Mouse (Mus musculus): ENCODE results near the gene Aldh16a1.
"Not testable (repeated sequence)": the region's sequence is repeated elsewhere in the genome, so short reads cannot be mapped to it uniquely, and the experiment has no call there.

Gene Aldh16a1

DNA sequence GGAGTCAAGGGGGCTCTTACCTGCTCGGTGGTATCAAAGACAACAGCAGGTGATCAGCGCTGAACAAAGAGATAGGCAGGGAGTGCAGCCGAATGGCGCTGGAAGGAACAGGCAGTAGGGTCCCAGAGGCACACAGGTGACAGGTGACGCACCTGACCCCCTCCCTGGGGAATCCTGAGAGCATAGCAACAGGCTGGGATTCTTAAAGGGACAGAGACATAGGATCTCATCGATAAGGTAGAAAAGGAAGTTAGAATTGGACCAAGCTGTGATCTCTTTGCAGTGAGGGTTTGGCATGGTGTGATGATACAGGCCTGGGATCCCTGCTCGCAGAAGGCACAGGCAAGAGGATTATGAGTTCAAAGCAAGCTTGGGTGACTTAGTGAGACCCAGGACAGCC lies 25.1 kb upstream of the Aldh16a1 start, which contains the start of gene Gfy:
TSS of gene Gfy (minus strand) at position 101 of the 400 bp plus-strand sequence.
- no peak for DNase-seq (ENCODE audit: low spot score in 2 of 2)

GRCm38 (mm10) chr7:45178550-45178949 lies 24.2 kb upstream of the Aldh16a1 start:
- DNase-seq (ENCODE audit: low spot score in 2 of 2) = no peak

GRCm38 (mm10) chr7:45176356-45176755 lies 22.0 kb upstream of the Aldh16a1 start:
- DNase-seq (ENCODE audit: low spot score in 2 of 2) = no peak

GRCm38 (mm10) chr7:45175929-45176328 lies 21.5 kb upstream of the Aldh16a1 start:
- DNase-seq (ENCODE audit: low spot score in 2 of 2) = no peak

DNA sequence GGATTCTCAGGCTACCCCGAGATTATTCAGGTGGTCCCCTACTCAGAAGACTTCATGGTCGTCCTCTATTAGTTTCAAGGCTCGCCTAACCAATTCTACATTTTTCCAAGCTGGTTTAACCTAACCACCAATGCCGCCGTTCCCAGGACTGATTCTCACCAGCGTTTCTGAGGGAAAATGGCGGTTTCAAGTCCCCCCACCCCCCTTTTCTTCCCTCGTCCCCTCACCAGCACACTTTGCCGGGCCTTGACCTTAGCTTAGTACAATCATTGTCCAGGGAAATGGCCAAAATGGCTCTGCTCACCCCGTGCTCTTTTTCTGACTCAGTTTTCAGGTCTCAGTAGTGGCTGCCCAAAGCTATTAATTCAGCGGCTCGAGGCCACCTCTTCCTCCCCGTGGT lies 21.0 kb upstream of the Aldh16a1 start:
- no peak for DNase-seq (ENCODE audit: low spot score in 2 of 2)

- no peak for DNase-seq (ENCODE audit: low spot score in 2 of 2)
Observed at GRCm38 (mm10) chr7:45174567-45175280, 20.3 kb upstream of the Aldh16a1 start.

GRCm38 (mm10) chr7:45173772-45174171 lies 19.4 kb upstream of the Aldh16a1 start:
- not testable (repeated sequence) for DNase-seq (ENCODE audit: low spot score in 2 of 2)

DNA sequence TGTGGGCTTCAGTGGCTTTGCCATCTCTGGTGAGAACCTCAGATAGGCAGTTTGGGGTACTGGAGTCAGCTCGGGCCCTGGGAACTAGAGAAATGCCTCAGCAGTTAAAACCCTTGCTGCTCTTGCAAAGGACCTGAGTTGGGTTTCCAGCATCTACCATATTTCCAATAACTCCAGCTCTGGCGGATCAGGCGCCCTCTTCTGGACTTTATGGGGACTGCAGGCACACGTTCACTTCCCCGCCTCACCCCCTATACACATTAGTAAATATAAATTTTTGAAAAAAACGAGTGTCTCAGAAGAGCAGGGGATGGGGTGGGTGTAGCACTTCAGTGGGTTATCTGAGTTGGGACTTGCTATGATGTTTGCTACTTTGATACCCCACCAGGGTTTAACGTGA lies 18.6 kb upstream of the Aldh16a1 start:
- no peak for DNase-seq (ENCODE audit: low spot score in 2 of 2)

- DNase-seq (ENCODE audit: low spot score in 2 of 2) = no peak
Observed at GRCm38 (mm10) chr7:45169495-45169894, 15.1 kb upstream of the Aldh16a1 start.

- DNase-seq (ENCODE audit: low spot score in 2 of 2) = no peak
Observed at GRCm38 (mm10) chr7:45168656-45169055, 14.3 kb upstream of the Aldh16a1 start.

DNA sequence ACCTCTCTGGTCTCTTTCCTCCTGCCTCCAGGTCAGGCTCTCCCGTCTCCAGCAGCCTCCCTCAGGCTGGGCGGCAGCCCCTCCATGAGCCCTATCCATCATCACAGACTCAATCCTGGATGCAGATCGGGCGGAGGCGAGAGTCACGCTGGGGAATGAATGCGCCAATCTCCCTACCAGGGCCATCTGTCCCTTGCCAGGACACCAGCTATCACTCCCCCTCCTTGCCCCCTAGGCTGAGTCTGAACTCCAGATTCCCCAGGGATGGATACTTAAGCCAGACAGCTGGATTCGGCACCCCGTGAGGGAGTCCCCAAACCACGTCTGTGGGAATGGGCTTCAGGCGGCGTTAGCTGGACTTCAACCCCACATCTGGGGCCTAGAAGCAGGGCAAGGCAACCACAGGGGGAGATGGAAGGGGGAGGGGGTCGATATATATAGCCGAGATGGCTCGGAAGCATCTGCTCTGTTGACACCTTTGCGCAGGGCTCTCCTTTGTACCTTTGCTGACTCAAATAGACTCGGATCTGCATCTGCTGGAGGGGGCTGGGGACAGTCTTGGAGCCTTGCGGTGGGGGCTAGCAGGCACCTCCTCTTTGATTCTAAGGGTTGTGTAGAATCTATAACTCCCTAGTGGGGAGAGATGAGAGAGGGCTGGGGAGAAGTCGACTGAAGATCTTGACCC lies 13.5 kb upstream of the Aldh16a1 start:
- DNase-seq (ENCODE audit: low spot score in 2 of 2) = no peak

GRCm38 (mm10) chr7:45166950-45167401 lies 12.6 kb upstream of the Aldh16a1 start:
- DNase-seq (ENCODE audit: low spot score in 2 of 2) = no peak

GRCm38 (mm10) chr7:45165701-45166100 lies 11.3 kb upstream of the Aldh16a1 start:
- no peak for DNase-seq (ENCODE audit: low spot score in 2 of 2)

DNA sequence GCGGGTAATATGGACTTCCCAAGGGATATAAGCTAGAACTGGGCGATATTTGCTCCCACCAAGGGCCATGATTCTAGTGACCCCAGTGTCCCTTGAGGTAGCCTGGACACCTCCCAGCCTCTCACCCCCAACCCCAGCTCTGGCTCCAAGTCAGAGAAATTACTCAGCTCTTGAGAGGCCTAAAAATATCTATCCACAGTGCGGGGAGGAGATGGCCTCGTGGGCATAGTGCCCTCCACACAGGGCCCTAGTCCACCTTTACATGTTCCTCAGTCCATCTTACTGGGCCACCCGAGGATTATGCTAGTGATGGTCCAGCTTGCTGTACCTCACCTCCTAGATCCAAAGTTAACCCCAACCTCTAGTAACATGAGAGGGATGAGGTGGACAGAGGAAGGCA lies 10.4 kb upstream of the Aldh16a1 start:
- DNase-seq (ENCODE audit: low spot score in 2 of 2) = no peak

GRCm38 (mm10) chr7:45163735-45164490 lies 9.5 kb upstream of the Aldh16a1 start, which contains the start of gene Slc17a7:
Gene Slc17a7, plus strand, starts transcription at chr7:45163949.
- DNase-seq (ENCODE audit: low spot score in 2 of 2) = no peak

DNA sequence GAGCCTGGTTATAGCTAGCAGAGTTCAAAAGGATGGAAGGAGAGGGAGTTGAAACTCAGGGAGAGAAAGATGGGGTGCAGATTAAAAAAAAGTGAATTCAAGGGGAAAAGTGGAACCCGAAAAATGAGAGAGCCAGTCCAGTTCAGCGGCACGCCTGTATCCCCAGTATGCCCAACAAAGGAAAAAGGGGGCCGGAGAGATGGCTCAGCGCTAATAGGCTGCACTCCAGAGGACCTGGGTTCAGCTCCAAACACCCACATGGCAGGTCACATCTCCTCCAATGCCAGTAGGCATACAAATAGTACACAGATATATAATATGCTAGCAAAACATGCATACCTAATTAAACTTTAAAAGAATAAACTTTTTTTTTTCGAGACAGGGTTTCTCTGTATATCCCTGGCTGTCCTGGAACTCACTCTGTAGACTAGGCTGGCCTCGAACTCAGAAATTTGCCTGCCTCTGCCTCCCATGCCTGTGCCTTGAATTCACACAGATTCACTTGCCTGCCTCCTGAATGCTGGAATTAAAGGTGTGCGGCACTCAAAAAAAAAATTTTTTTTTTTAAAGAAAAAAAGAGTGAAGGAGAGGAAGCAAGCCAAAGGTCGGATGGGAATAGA lies 8.7 kb upstream of the Aldh16a1 start:
- no peak for DNase-seq (ENCODE audit: low spot score in 2 of 2)

DNA sequence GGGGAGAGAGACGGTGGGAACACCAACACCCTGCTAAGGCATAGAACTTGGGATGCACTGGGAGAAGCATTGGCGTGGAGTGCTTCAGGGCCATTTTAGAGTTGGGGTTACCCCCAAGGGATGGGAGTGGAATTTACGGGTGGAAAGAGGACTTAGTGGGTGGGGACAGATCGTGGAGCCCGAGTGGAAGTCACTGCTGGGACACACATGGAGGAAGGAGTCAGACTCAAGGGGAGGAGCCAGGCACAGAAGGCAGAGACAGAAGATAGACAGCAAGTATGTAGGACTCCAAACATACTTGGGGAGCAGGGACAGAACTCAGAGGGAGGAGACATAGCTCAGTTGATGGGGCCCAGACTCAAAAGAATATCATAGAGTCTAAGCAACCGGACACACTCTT lies 8.2 kb upstream of the Aldh16a1 start:
- DNase-seq (ENCODE audit: low spot score in 2 of 2) = no peak

DNA sequence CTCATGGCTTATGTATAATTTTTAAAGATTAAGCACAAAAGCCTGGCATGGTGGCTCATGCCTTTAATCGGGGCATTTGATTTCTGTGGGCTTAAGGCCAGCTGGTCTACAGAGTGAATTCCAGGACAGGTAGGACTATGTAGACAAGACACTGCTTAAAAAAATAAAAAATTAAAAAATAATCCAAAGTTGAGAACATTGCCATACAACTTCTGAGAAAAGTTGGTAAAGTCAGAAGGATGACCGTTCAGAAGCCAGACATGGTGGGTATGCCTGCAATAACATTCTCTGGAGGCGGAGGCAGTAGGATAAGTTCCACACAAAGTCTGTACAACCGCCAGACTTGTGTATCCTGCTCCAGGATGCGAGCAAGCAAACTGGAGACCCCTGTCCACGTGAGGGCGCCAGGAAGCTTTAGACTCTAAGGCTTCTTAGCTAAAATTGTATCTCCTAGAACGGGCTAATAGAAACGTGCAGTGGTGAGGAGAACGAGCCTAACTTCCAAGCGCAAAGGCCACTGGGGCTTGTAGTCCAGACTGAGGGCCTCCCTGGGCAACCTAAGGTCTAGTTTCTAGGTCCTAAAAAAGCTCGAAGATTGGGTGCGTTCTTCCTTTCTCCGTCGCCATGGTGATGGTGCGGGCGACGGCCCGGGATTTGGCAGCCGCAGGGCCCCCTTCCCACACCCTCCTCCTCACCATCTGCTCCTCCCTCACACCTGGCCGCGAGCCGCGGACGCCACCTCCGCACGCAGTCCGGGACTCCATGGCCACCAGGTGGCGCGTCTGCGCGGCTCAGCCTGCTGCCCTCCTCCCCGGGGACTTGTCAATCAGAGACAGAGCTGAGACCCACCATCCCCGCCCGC lies 7.5 kb upstream of the Aldh16a1 start:
- peak; percentile 89 to 90 for DNase-seq (ENCODE audit: low spot score in 2 of 2)

DNA sequence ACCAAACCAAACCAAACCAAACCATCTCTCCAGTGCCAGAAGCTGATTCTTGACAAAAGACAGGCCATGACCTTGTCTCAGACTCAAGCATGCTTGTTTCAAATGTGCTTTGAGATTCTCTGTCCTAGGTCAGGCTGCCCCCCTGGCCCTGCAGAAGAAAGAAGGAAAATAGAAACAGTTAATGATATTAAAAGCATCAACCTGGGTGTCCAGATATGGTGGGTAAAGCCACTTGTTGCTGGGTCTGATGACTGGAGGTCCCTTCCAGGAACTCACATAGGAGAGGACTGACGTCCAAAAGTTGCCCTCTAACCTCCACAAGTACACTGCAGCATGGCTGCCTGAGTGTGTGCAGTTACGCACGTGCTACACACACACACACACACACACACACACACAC lies 6.5 kb upstream of the Aldh16a1 start:
- no peak for DNase-seq (ENCODE audit: low spot score in 2 of 2)

- DNase-seq (ENCODE audit: low spot score in 2 of 2) = no peak
Observed at GRCm38 (mm10) chr7:45160316-45160800, 6.0 kb upstream of the Aldh16a1 start.

- no peak for DNase-seq (ENCODE audit: low spot score in 2 of 2)
Observed at GRCm38 (mm10) chr7:45158991-45159390, 4.6 kb upstream of the Aldh16a1 start.

All from frontal cortex, postnatal 25 days (tissue).